Mouse (Mus musculus) layer of hippocampus, postnatal 25 days (tissue): ENCODE measurements around the gene Snapin. TPM values are rescaled to one million over a fixed set of nuclear protein-coding genes. Genes with fewer than 3 reads are reported as not detected.

Source experiments
- DNase-seq, 2 experiments: peaks; one replicate each; pipeline ENCODE4 v3.0.0; 2022; ENCODE audit warnings: mixed read lengths in 2 of 2, low spot score in 1 of 2; ENCODE audit errors: extremely low spot score in 1 of 2
- total RNA-seq, 2 experiments: library from RNA; stranded (reverse); gene quantifications; 2 replicates each; pipeline ENCODE4 v1.2.3; 2021

Snapin gene
- 10 to 100 TPM; 49.8 to 53.4 TPM for total RNA-seq

DNA sequence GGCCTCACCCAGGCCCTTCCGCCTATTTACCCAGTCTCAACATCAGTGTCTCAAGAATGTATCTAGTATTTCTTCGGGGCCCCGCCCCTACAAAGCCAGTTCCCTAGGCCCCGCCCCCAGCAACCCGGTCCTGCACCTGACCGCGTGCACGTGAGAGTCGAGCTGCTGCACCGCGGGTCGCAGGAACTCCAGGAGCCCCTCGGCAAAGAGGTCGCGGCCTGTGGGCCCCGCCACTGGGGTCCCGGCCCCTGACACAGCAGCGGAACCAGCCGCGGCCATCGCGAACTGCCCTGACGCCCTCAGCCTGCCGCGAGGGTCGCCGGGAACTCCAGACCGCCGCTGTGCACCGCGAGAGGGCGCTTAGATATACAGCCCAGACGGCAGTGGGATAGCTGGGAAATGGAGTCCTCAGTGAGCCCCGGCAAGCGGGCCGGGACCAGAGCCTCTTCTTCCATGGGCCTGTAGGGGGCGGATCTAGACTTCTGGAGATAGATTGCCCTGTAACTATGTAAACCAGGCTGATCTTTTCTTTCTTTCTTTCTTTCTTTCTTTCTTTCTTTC lies at the start of gene Snapin:
Snapin (minus strand) TSS at position 338 of the 561 bp plus-strand sequence.
- peak; percentile 86 to 93 for DNase-seq

DNA sequence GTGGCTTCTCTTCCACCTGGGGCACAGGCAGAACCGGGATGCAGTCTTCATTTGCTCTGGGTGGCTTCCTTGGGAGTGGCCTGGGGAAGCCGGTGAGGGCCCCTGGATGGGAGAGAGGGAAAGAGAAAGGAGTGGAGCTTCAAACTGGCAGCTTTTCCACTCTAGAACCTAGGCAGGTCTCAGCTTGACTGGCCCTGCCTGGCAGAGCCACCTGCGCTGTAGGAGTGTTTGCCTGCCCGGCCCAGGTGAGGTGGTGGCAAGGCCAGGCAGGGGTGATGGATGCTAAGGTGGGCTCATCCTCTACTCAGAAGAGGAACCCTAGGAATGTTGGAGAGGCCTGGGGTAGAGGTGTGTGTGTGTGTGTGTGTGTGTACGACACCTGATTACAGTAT lies 47.1 kb upstream of the Snapin start:
- no peak for DNase-seq

DNA sequence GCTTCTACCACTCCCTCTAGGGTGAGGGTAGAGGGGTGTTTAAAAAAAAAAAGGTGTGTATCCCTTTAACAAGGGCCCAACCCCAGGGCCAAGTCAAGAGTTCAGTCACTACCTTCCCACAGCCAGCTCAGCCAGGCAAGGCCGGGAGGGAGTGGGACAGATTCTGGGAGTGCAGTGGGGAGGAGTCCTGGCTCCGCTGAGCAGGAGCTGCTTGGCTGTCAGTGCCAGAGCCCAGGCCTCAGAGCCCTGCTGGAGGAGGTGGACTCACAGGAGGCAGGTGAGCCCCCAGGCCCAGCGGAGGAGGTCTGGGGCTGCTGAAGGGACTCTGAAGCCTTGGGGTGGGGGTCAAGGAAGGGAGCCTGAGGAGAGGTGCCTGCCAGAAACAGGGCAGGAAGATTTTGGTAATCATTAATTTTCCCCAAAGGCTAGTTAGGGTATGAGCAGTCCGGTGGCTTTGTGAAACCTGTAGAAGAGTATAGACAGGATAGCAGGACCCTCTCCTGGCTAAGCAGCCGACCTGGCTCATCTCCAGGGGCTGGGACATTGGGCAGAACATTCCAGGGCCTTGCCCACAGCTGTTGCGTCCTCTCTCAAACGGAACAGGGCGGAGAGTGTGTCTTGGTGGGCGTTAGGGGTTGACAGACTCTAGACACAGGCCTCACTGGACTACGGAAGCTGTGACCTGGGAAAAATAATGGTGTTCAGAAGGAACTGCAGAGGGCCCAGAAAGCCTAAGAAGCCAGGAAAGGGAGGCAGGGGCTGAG lies 46.5 kb upstream of the Snapin start, which contains the start of gene S100a16:
S100a16 (plus strand) TSS at position 114 of the 764 bp plus-strand sequence.
- peak in 1 of 2 experiments; percentile 37 for DNase-seq

DNA sequence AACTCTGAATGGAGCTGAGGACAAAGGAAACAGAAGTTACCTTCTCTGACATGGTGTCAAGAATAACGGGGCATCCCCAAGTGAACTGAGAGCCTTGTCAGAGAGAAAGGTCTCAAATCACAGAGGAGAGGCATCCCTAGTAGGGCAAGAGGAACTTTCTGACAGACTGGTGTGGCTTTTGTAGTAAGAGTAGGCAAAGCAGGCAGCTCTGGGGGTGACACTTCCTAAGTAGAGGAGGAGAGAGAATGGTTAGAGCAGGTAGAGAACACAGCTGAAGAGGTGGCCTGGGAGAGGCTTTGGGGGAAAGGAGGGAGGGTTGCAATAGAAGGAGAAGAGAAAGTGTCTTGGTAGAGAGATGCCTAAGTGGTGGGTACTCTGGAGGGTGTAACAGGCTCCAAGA lies 44.6 kb upstream of the Snapin start:
- DNase-seq: no peak

DNA sequence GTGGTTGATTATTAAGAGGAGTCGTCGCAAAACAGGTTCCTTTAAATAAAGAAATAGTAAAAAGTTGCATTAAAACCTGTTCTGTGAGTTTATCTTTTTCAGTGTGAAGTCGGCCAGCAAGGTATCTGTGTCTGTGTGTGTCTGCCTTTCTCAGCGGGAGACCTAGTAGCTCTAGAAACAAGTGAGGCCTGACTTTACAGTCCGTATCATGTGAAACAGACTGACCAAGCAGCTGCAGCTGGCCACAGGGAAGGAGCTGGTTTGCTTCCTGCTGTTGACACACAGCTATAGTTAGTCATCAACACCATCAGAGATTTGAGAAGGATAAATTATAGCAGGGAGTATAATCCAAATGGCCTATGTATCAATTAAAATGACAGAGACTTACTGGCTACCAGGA lies 40.9 kb upstream of the Snapin start:
- DNase-seq: no peak

GRCm38 (mm10) chr3:90527291-90527873 lies 36.5 kb upstream of the Snapin start:
- DNase-seq: no peak

DNA sequence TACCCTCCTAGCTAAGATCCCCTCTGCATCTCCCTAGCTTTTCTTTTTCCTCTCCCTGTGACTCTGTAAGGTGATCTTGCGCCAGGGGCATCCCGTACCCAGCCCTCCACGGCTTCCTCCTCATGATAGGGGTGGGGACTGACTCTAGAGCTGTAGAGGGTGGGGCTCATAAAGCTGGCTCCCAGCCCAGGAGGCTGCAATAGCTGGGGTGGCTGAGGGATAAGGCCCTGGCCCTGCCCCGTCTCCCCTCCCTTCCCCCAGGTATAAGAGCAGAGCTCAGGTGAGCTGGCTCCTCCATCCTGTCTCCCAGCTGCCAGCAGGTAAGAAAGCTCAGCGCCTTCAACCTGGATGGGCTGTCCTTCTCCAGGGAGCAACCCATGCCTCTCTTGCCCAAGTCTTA lies 35.7 kb upstream of the Snapin start, which contains the start of gene S100a14:
S100a14 (plus strand) TSS at position 277 of the 400 bp plus-strand sequence.
- no peak for DNase-seq

- DNase-seq: no peak
Measured at GRCm38 (mm10) chr3:90526076-90526475, 35.2 kb upstream of the Snapin start.

GRCm38 (mm10) chr3:90525421-90525820 lies 34.6 kb upstream of the Snapin start:
- DNase-seq: no peak

DNA sequence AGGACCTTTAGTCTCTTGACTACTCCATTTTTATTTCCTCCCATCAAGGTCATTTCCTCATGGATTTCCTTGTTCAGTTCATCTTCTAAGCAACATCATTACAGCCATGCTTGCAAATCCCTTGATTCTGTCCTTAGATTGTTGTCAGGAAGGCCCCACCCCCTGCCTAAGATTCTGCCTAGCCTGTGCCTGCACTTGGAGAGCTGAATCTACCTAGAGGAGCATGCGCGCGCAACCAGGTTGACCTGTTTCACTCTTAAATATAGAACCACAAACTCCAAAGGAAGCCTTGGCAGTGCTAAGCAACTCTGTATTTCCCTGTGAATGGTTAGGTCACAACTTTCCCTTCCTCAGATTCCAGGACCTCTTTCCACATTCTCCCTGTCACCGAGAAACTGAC lies 26.9 kb upstream of the Snapin start:
- no peak for DNase-seq

GRCm38 (mm10) chr3:90515789-90516188 lies 25.0 kb upstream of the Snapin start:
- DNase-seq: no peak

- DNase-seq: no peak
Measured at GRCm38 (mm10) chr3:90515242-90515641, 24.4 kb upstream of the Snapin start.

DNA sequence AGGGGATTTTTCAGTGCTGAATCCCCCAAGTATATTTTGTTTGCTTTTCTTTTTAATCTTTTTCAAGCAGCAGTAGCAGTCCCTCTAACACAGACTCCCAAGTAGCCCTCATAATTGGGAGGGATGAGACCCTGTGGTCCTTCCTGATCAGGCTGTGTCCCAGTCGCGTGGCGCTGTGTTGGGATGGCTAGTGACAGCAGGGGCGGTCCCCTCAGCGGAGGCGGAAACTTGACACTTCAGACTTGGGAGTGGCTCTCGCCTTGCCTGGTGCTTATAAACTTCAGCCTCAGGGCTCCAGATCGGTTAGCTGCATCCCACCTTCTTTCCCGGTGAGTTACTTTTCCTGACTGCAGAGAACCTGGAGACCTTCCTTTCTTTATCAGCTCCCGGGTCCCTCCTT lies 23.9 kb upstream of the Snapin start:
- no peak for DNase-seq

DNA sequence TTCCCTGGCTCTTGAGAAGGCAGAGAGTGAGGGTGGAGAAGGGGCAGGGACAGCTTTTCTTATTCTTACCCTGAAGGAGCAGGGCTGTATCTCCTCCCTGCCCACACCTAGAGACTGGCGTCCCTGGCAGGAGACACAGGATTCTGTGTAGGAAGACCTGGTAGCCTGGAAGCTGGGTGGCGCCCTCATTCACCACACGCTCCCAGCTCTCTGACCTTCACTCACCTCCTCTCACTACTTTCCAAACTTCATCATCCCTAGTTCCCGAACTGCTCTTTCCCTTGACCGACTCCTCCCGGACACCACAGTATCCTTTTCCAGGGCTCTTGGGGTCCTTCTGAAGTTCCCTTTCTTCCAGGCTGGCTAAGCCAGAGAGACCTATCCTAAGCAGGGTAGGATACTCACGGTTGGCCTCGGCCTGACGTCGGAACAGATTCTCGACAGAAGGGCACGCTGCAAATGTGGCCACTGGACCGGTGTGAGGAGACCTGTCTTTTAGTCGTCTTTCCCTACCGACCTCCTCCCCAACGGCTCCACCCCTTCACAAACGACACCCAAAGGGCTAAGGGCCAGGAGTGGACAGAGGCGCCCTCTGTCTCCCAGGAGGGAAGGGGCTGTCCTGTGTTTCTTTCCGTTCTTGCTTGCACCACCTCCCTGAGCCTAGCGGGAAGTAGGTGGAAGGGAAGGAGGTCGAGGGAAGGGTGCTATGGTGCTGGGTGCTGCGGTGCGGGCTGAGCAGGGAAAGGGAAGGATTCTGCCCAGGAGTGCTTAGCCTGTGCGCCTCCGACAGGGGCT lies 23.2 kb upstream of the Snapin start, which contains the start of the genes S100a1 and S100a13:
S100a1 (minus strand) TSS at position 597 of the 795 bp plus-strand sequence.
S100a13 (plus strand) TSS at position 640 of the 795 bp plus-strand sequence.
- DNase-seq: no peak

GRCm38 (mm10) chr3:90512948-90513642 lies 22.3 kb upstream of the Snapin start:
- DNase-seq: no peak

DNA sequence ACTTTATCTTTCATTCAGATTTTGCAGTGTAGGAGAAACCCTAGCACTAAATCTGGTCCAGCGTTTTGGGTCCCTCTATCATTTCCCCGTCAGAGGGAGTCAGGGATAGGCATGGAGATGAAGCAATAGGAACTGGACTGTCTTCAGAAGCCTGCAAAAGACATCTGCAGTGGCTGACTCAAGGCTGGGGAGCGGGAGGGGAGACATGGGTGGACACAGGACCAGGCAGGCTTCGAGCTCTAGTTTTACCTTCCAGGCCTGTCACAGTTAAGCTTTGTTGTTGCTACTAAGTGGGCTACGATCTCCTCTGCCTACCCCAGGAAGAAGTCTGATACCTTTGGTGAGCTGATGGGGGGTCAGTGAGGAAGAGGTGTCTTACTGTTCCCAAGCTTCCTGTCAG lies 21.4 kb upstream of the Snapin start:
- DNase-seq: no peak

DNA sequence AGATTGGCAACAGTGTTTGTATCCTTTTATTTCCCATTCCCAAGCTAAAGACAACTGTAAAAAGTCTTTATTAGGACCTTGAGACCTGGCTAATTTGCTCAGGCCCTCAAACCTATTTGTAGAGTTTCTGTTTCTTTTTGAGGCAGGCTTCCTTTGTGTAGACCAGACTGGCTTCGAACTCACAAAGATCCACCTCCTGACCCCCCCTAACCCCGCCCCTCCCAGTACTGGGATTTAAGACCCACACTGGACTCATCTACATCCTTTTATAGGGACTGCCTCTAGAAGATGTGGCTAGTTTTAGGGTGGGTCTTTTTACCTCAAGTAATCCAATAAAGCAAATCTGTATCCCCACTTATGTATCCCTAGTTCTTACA lies 18.9 kb upstream of the Snapin start:
- DNase-seq: no peak

DNA sequence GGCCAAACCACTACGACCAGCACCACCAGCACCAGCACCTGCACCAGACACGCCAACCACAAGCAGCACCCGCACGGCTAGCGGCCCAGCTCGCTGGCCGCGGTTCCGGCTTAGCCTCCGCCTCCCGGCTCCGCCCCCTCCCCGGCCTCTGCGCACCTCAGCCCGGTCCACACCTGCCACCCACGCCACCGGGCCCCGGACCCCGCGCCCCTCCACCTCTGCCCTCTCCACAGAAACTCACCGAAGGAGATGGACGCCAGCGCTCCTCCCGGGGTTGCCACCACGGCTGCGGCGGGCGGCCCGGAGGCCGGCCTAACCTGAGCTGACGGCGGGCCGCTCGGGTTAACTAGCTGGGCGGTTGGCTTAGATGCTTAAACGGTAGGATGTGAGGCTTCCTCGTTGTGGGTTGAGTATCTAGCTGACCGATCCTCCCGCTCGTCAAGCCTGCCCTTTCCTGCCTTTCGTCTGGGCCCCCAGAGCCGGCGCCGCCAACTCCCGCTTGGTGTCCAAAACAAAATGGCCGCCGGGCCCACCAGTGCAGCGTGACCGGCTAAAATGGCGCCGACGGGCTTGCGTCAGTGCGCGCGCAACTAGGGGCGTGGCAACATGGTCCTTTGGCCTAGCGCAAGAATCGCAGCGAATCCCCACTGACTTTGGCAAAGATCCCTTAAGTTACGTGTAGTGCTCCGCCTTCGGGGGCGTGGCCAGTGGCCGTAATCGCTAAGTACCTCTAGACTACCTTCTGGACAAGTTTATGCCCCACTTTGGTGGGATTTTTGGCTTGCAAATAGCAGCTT lies 18.3 kb upstream of the Snapin start, which contains the start of gene Chtop:
Chtop (minus strand) TSS at position 549 of the 797 bp plus-strand sequence.
- peak; percentile 96 to 98 for DNase-seq

DNA sequence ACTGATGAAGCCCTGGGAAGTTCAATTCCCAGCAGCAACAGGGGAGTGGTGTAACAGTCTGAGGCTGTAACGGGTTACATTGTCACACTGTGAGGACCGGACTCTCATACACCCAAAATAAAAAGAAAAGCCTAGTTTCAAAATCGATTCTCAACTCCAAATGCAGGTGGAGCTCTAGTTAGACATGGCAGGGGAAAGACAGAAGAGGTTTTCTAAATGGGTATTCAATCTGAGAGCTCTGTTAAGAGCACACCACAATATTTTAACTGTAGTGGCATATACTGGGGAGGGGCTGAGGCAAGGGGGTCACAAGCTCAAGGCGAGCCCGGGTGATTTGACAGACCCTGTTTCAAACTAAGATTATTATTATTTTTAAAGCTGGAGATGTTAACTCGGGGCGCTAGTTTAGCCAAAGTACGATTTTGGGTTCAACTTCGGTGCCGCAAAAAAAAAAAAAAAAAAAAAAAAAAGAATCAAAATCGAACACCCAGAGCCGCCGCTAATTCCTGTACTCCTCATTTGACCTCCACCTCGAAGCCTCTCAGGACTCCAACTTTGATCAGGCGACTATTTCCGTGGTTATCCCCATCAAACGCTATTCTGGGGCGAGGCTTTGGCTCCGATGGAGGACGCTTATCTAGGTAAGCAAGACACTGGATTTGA lies 17.6 kb upstream of the Snapin start:
- DNase-seq: no peak
